Mouse (Mus musculus): ENCODE measurements around the gene Slc9a1.
A peak's percentile ranks its signal among the peaks of the same experiment; 100 is the strongest.

Gene Slc9a1

GRCm38 (mm10) chr4:133439460-133440376, 70.2 kb downstream of the Slc9a1 start:
- DNase-seq (ENCODE audit: low read depth, low spot score) = no peak

- no peak for DNase-seq (ENCODE audit: low read depth, low spot score)
Observed at GRCm38 (mm10) chr4:133440377-133440795, 70.9 kb downstream of the Slc9a1 start.

GRCm38 (mm10) chr4:133442194-133442593, 72.7 kb downstream of the Slc9a1 start:
- no peak for DNase-seq (ENCODE audit: low read depth, low spot score)

GRCm38 (mm10) chr4:133443085-133443484, 73.6 kb downstream of the Slc9a1 start:
- DNase-seq (ENCODE audit: low read depth, low spot score) = no peak

GRCm38 (mm10) chr4:133445727-133446126, 76.2 kb downstream of the Slc9a1 start:
- no peak for DNase-seq (ENCODE audit: low read depth, low spot score)

GRCm38 (mm10) chr4:133447366-133447765, 77.9 kb downstream of the Slc9a1 start:
- no peak for DNase-seq (ENCODE audit: low read depth, low spot score)

- DNase-seq (ENCODE audit: low read depth, low spot score) = no peak
Observed at GRCm38 (mm10) chr4:133447967-133448366, 78.5 kb downstream of the Slc9a1 start.

GRCm38 (mm10) chr4:133448708-133449388, 79.3 kb downstream of the Slc9a1 start:
- no peak for DNase-seq (ENCODE audit: low read depth, low spot score)

- peak; percentile 71 for DNase-seq (ENCODE audit: low read depth, low spot score)
Observed at GRCm38 (mm10) chr4:133449726-133450125, 80.2 kb downstream of the Slc9a1 start.

GRCm38 (mm10) chr4:133451536-133451935, 82.0 kb downstream of the Slc9a1 start:
- DNase-seq (ENCODE audit: low read depth, low spot score) = peak; percentile 86

- DNase-seq (ENCODE audit: low read depth, low spot score) = no peak
Observed at GRCm38 (mm10) chr4:133452433-133452832, 82.9 kb downstream of the Slc9a1 start.

GRCm38 (mm10) chr4:133458044-133458443, 88.5 kb downstream of the Slc9a1 start:
- DNase-seq (ENCODE audit: low read depth, low spot score) = no peak

- DNase-seq (ENCODE audit: low read depth, low spot score) = no peak
Observed at GRCm38 (mm10) chr4:133460006-133460405, 90.5 kb downstream of the Slc9a1 start.

GRCm38 (mm10) chr4:133460796-133461325, 91.4 kb downstream of the Slc9a1 start:
- no peak for DNase-seq (ENCODE audit: low read depth, low spot score)

- no peak for DNase-seq (ENCODE audit: low read depth, low spot score)
Observed at GRCm38 (mm10) chr4:133461362-133461761, 91.9 kb downstream of the Slc9a1 start.

GRCm38 (mm10) chr4:133463184-133463583, 93.7 kb downstream of the Slc9a1 start:
- no peak for DNase-seq (ENCODE audit: low read depth, low spot score)

GRCm38 (mm10) chr4:133468080-133468479, 98.6 kb downstream of the Slc9a1 start:
- DNase-seq (ENCODE audit: low read depth, low spot score) = peak; percentile 85

GRCm38 (mm10) chr4:133469122-133469521, 99.6 kb downstream of the Slc9a1 start:
- no peak for DNase-seq (ENCODE audit: low read depth, low spot score)

GRCm38 (mm10) chr4:133471135-133471821, 101.8 kb downstream of the Slc9a1 start:
- no peak for DNase-seq (ENCODE audit: low read depth, low spot score)
